Mouse (Mus musculus) CD8-positive naive resting alpha-beta T cell, adult 57 days (primary cell): ENCODE results near the gene Klk14. TPM values are rescaled to one million over a fixed set of nuclear protein-coding genes. Genes with fewer than 3 reads are reported as not detected.

Experiments used
- total RNA-seq: library from RNA; stranded (reverse); gene quantifications from one replicate; pipeline ENCODE4 v1.2.4, GENCODE M21; 2023

The Klk14 gene
- total RNA-seq, result not detected

DNA sequence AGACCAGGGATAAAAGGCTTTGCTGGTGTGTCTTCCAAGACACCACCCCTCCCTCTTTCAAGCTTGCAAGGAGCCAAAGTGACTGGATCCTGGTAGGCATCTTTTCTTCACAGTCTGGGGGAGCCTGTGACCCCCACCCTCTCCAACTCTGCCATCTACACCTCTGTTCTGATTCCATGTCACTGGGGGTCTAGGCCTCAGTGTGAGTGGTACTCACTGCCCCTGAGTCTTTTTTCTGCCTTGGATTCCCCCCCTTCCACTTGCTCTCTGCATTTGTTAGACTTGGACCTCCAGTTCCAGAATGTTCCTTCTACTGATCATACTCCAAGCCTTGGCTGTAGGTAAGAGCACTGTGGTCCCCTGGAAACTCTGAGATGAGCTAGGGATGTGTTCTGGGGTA is at the start of gene Klk14:
Gene Klk14, plus strand, starts transcription at position 301 of the 400 bp plus-strand sequence.

DNA sequence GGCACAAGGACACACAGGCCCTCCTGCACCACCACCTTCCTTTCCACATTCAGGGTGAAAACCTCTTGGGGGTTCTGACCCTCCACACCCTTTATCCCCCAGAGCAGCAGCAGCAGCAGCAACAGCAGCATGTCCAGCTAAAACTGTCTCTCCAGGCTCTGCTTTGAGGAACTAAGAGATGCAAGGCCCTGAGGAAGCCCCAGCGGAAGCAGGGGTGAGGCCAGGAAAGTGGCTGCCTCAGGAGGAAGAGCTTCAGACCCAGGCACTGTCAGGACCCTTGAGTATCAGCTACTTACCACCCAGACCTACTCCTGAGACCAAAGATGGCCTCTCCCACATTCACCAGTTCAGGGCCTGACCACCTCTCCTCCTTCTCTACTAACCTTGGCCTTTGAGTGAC is 30.2 kb upstream of the Klk14 start, which contains the start of gene Siglece:
Gene Siglece, minus strand, starts transcription at position 160 of the 400 bp plus-strand sequence.

DNA sequence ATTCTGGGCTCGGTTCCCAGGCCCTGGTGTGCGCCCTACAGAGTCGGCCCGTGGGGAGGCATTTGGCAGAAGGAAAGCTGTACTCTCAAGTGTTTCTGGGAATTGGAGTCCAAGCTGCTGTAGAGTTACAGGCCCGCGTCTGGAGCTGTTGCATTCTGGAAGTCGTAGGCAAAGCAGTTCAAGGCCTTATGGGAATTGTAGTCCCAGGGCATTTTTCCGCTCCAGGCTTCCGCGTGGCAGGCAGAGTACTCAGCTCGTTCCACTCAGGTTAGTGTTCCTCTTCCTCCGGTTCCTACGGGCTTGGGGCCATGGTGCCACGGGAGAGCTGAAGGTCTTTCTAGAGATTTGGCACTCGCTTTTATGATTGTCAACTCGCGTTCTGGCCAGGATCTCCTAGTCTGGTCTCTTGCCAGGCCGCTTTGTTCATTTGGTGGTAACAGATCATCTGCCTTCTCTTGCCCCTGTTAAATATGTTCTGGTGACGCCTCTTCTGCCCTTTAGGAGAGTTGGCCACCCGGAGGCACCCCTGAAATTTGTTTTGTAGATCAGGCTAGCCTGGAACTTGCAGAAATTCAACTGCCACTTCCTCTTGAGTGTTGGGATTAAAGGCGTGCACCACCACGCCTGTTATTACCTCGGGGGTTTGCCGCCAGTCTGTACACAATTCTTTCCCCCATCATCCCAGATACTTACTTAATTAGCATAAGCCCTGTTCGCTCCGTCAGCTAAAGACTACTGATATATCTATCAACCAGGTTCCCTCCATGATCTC is 18.2 kb upstream of the Klk14 start, which contains the start of gene Ctu1:
Gene Ctu1, plus strand, starts transcription at position 208 of the 772 bp plus-strand sequence.

DNA sequence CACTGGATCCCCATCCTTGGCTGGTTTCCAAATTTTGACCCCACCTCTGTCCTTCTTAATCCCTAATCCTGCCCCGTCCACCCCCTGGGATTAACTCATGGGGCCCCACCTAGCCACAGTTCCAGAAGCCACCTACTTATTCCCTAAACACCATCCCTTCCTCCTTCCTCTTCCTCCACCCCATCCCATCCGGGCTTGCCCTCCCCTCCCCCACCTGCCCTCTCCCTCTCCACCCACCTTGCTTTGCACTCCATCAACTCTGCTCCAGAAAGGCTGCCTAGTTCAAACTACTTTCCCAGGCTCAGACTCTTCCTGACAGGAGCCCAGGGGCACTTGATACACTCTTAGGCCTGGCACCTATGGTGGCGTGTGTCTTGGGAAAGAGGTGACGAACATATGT is 22.0 kb downstream of the Klk14 start, which contains the start of gene Klk13:
Gene Klk13, plus strand, starts transcription at position 301 of the 400 bp plus-strand sequence.

Other genes with a start within 250 kb of the Klk14 start
- 2.4 TPM for gene Cldnd2, start 249.6 kb upstream of the Klk14 start, total RNA-seq
- gene Etfb, start 246.3 kb upstream of the Klk14 start, total RNA-seq, result 27.5 TPM
- not detected for gene Gm45233, start 246.3 kb upstream of the Klk14 start, total RNA-seq
- 0.89 TPM for gene Vsig10l, start 227.3 kb upstream of the Klk14 start, total RNA-seq
- not detected for gene Iglon5, start 200.3 kb upstream of the Klk14 start, total RNA-seq
- not detected for gene 4931406B18Rik, start 184.5 kb upstream of the Klk14 start, total RNA-seq
- gene Cd33, start 146.0 kb upstream of the Klk14 start, total RNA-seq, result 1.0 TPM
- 9.1 TPM for gene Zfp658, start 128.2 kb upstream of the Klk14 start, total RNA-seq
- gene Zfp719, start 110.8 kb upstream of the Klk14 start, total RNA-seq, result 19.5 TPM
- gene Zfp819, start 83.2 kb upstream of the Klk14 start, total RNA-seq, result not detected
- gene Ceacam18, start 55.7 kb upstream of the Klk14 start, total RNA-seq, result not detected
- gene Siglece, start 30.3 kb upstream of the Klk14 start, total RNA-seq, result 1.5 TPM
- 8.5 TPM for gene Ctu1, start 18.4 kb upstream of the Klk14 start, total RNA-seq
- not detected for gene Klk13, start 22.1 kb downstream of the Klk14 start, total RNA-seq
- not detected for gene Klk12, start 78.5 kb downstream of the Klk14 start, total RNA-seq
- gene Klk11, start 84.2 kb downstream of the Klk14 start, total RNA-seq, result not detected
- gene Klk10, start 90.6 kb downstream of the Klk14 start, total RNA-seq, result not detected
- not detected for gene Klk9, start 101.5 kb downstream of the Klk14 start, total RNA-seq
- gene Klk8, start 107.2 kb downstream of the Klk14 start, total RNA-seq, result 230 TPM
- 1.2 TPM for gene Klk7, start 120.9 kb downstream of the Klk14 start, total RNA-seq
- not detected for gene Klk6, start 134.1 kb downstream of the Klk14 start, total RNA-seq
- not detected for gene Klk5, start 151.6 kb downstream of the Klk14 start, total RNA-seq
- gene Klk4, start 190.7 kb downstream of the Klk14 start, total RNA-seq, result not detected
- not detected for gene Klk15, start 243.3 kb downstream of the Klk14 start, total RNA-seq